Mouse (Mus musculus) neural tube, embryonic 11.5 days (tissue): ENCODE data around the gene Isl1. TPM values are rescaled to one million over a fixed set of nuclear protein-coding genes. Genes with fewer than 3 reads are reported as not detected.

Experiments
- ATAC-seq: fragments of 200-750 bp; cut with Nextera tagmentation; 2 replicates; pipeline ENCODE4 v1.8.0; 2017; ENCODE audit warnings: moderate number of reproducible peaks, mild to moderate bottlenecking, moderate TSS enrichment, moderate library complexity; ENCODE audit not compliant: insufficient read depth, low FRiP score, low TSS enrichment
- DNase-seq: peaks from one replicate; pipeline ENCODE4 v3.0.0-alpha.2; 2015; ENCODE audit warnings: low spot score
- H3K27ac ChIP-seq: fragments of 300-500 bp; sonication (generic); 2 replicates; pipeline ENCODE4 v1.5.1; 2014; ENCODE audit warnings: low read depth, mild to moderate bottlenecking, low read length
- H3K27me3 ChIP-seq: fragments of 300-500 bp; sonication (generic); 2 replicates; pipeline ENCODE4 v1.6.1; 2014; ENCODE audit warnings: mild to moderate bottlenecking, low read length, mixed read lengths; ENCODE audit not compliant: control insufficient read depth, insufficient read depth
- H3K36me3 ChIP-seq: fragments of 300-500 bp; sonication (generic); 2 replicates; pipeline ENCODE4 v1.6.1; 2014; ENCODE audit warnings: mild to moderate bottlenecking, low read length, moderate library complexity, mixed read lengths; ENCODE audit not compliant: control insufficient read depth, insufficient read depth
- H3K4me1 ChIP-seq: fragments of 300-500 bp; sonication (generic); 2 replicates; pipeline ENCODE4 v1.6.1; 2014; ENCODE audit warnings: low read length, mixed read lengths; ENCODE audit not compliant: control insufficient read depth, insufficient read depth
- H3K4me2 ChIP-seq: fragments of 300-500 bp; sonication (generic); 2 replicates; pipeline ENCODE4 v1.6.1; 2014; ENCODE audit warnings: low read depth, mild to moderate bottlenecking, moderate library complexity
- H3K4me3 ChIP-seq: fragments of 300-500 bp; sonication (generic); 2 replicates; pipeline ENCODE4 v1.5.1; 2014; ENCODE audit warnings: low read depth, low read length
- H3K9ac ChIP-seq: fragments of 300-500 bp; sonication (generic); 2 replicates; pipeline ENCODE4 v1.6.1; 2014; ENCODE audit warnings: mild to moderate bottlenecking, low read length
- H3K9me3 ChIP-seq: fragments of 300-500 bp; sonication (generic); 2 replicates; pipeline ENCODE4 v1.6.1; 2016; ENCODE audit warnings: low read length; ENCODE audit not compliant: control insufficient read depth
- WGBS: fragments of 180-500 bp; shearing (Covaris S2); extraction: QIAGEN DNeasy Blood & Tissue Kit; methylation state at CpG from one replicate; pipeline ENCODE4 v1.1.7; 2014; 5-methylcytosine and 5-hydroxymethylcytosine counted together
- polyA plus RNA-seq: library from polyadenylated mRNA; unstranded; fragments of >200 nt; fragmentation: Nextera tagmentation; extraction: Ambion mirVana; gene quantifications from 2 replicates; pipeline ENCODE4 v1.2.1, GENCODE M21; 2014

Isl1 gene
- polyA plus RNA-seq, 1 experiment from 2014 or later: 136 TPM

GRCm38 (mm10) chr13:116279207-116279772 is 30.2 kb downstream of the Isl1 start:
- DNase-seq (no peak), ATAC-seq (no peak)
- H3K4me3 ChIP-seq: no peak overlapping the region
- H3K4me2 ChIP-seq: no peak overlapping the region
- no peaks in the 10 kb centered on the region for H3K27me3 ChIP-seq
- H3K9me3 ChIP-seq: no peaks in the 10 kb centered on the region
- H3K27ac ChIP-seq: no peak overlapping the region
- H3K4me1 ChIP-seq: no peaks in the 10 kb centered on the region
- no peaks in the 10 kb centered on the region for H3K36me3 ChIP-seq
- 58% methylated on average over 9 of the region's 9 CpGs for WGBS
- no peak overlapping the region for H3K9ac ChIP-seq
